Mouse (Mus musculus) forebrain, embryonic 12.5 days (tissue): Measurements from ENCODE around the gene Snx25. TPM values are rescaled to one million over a fixed set of nuclear protein-coding genes. Genes with fewer than 3 reads are reported as not detected.

Experiments
- ATAC-seq: fragments of 200-750 bp; cut with Nextera tagmentation; 2 replicates; pipeline ENCODE4 v1.8.0; 2017; ENCODE audit warnings: moderate TSS enrichment; ENCODE audit not compliant: low FRiP score
- H3K27ac ChIP-seq: fragments of 300-500 bp; sonication (generic); 2 replicates; pipeline ENCODE4 v1.5.1; 2016; ENCODE audit warnings: mild to moderate bottlenecking
- H3K27me3 ChIP-seq: fragments of 300-500 bp; sonication (generic); 2 replicates; pipeline ENCODE4 v1.6.1; 2016; ENCODE audit warnings: mild to moderate bottlenecking
- H3K36me3 ChIP-seq: fragments of 300-500 bp; sonication (generic); replicated peaks from 2 replicates; pipeline ENCODE4 v1.6.1; 2016; ENCODE audit warnings: mild to moderate bottlenecking
- H3K4me1 ChIP-seq: fragments of 300-500 bp; sonication (generic); 2 replicates; pipeline ENCODE4 v1.6.1; 2016
- H3K4me2 ChIP-seq: fragments of 300-500 bp; sonication (generic); 2 replicates; pipeline ENCODE4 v1.6.1; 2016; ENCODE audit warnings: mild to moderate bottlenecking, moderate library complexity
- H3K4me3 ChIP-seq: fragments of 300-500 bp; sonication (generic); replicated peaks from 2 replicates; pipeline ENCODE4 v1.5.1; 2016; ENCODE audit warnings: mild to moderate bottlenecking
- H3K9ac ChIP-seq: fragments of 300-500 bp; sonication (generic); 2 replicates; pipeline ENCODE4 v1.6.1; 2016; ENCODE audit warnings: mild to moderate bottlenecking
- H3K9me3 ChIP-seq: fragments of 300-500 bp; sonication (generic); 2 replicates; pipeline ENCODE4 v1.6.1; 2016
- WGBS: fragments of 180-500 bp; shearing (Covaris S2); methylation state at CpG from one replicate; pipeline ENCODE4 v1.1.7; 2016; 5-methylcytosine and 5-hydroxymethylcytosine counted together
- polyA plus RNA-seq: library from polyadenylated mRNA; unstranded; fragments of >200 nt; fragmentation: Nextera tagmentation; extraction: Ambion mirVana; gene quantifications from 2 replicates; pipeline ENCODE4 v1.2.1, GENCODE M21; 2016

Gene Snx25
- polyA plus RNA-seq, result 4.1 and 4.5 TPM in 2 replicates

DNA sequence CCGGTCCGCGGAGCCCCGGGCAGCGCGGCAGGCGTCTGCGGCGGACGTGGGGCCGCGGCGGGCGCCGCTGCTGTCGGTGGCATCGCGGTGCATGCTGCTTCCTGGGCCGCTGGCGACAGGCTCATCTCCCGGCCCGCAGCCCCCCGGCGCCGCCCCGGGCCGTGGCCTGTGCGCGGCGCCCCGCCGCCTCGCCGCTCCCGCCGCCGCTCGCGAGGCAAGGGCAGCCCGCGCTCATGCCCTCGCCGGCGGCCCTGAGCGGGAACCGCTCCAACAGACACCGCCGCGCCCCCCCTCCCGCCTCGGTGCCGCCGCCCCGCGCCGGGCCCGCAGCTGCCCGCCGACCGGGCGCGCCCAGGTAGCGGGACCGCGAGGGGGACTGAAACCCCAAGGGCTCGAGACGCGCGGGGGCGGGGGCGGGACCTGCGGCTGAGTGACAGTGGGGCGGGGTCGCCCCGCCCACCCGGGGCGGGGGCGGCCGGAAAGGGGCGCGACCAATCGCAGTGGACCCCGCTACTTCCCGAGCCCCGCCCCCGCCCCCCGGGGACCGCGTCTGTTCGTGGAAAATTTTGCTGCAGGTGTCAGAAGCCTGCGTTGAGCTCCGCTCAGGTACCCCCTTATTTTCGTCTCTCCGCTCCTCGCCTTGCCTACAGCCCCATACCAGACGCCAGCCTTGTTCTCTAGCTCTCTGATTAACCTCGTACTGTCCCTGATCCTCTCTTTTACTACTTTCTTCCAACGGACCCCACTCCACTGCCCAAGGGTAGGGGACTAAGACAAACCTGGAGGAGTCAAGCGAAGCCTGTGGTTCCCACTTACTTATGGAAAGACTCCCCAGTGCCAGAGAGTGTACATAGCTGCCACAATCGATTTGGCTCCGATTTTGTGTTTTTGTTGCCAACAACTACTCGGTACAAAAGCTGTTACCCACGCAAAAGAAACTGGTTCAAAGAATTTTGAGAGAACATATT, at the start of gene Snx25:
Gene Snx25, minus strand, starts transcription at position 96 of the 968 bp plus-strand sequence.
- Histone ChIP-seq H3K9ac (peak within 1 kb of the TSS; percentile 86), H3K27me3 (peaks cover 18% of the 10 kb centered on the region), H3K27ac (peak within 1 kb of the TSS; percentile 58), H3K4me2 (peak within 1 kb of the TSS; percentile 93), H3K9me3 (no peaks in the 10 kb centered on the region), H3K4me3 (peak within 1 kb of the TSS; percentile 85), H3K36me3 (no peaks in the 10 kb centered on the region), H3K4me1 (peaks cover 14% of the 10 kb centered on the region)
- ATAC-seq, result peak; percentile 90
- WGBS, result 4% methylated on average over 68 of the region's 103 CpGs

GRCm38 (mm10) chr8:46197673-46198072, 45.7 kb upstream of the Snx25 start:
- WGBS, result 86% methylated on average over 5 of the region's 5 CpGs
- H3K36me3 ChIP-seq, result peaks cover 27% of the 10 kb centered on the region
- H3K9me3 ChIP-seq, result no peaks in the 10 kb centered on the region
- no peak overlapping the region for H3K9ac ChIP-seq
- H3K4me3 ChIP-seq, result no peak overlapping the region
- H3K4me1 ChIP-seq, result no peaks in the 10 kb centered on the region
- ATAC-seq, result no peak
- H3K4me2 ChIP-seq, result no peak overlapping the region
- H3K27ac ChIP-seq, result no peak overlapping the region
- no peaks in the 10 kb centered on the region for H3K27me3 ChIP-seq

- WGBS, result 97% methylated on average over 3 of the region's 3 CpGs
- ATAC-seq, result no peak
Observed at GRCm38 (mm10) chr8:46196877-46197276, 44.9 kb upstream of the Snx25 start.

GRCm38 (mm10) chr8:46193100-46193499, 41.1 kb upstream of the Snx25 start:
- 92% methylated on average over 8 of the region's 8 CpGs for WGBS
- Histone ChIP-seq H3K4me3 (no peak overlapping the region), H3K27me3 (no peaks in the 10 kb centered on the region), H3K27ac (no peak overlapping the region), H3K9me3 (no peaks in the 10 kb centered on the region), H3K4me2 (no peak overlapping the region), H3K36me3 (peaks cover 17% of the 10 kb centered on the region), H3K9ac (no peak overlapping the region), H3K4me1 (no peaks in the 10 kb centered on the region)
- no peak for ATAC-seq

More at GRCm38 (mm10) chr8:46196877-46197276, 44.9 kb upstream of the Snx25 start:
- H3K9ac ChIP-seq, result no peak overlapping the region
- peaks cover 25% of the 10 kb centered on the region for H3K36me3 ChIP-seq
- no peaks in the 10 kb centered on the region for H3K27me3 ChIP-seq
- no peak overlapping the region for H3K27ac ChIP-seq
- H3K9me3 ChIP-seq, result no peaks in the 10 kb centered on the region
- H3K4me3 ChIP-seq, result no peak overlapping the region
- H3K4me1 ChIP-seq, result no peaks in the 10 kb centered on the region
- no peak overlapping the region for H3K4me2 ChIP-seq

GRCm38 (mm10) chr8:46185361-46185760, 33.4 kb upstream of the Snx25 start:
- H3K36me3 ChIP-seq, result no peaks in the 10 kb centered on the region
- no peak for ATAC-seq
- no peak overlapping the region for H3K4me2 ChIP-seq
- 9% methylated on average over 2 of the region's 2 CpGs for WGBS
- H3K4me1 ChIP-seq, result no peaks in the 10 kb centered on the region
- no peaks in the 10 kb centered on the region for H3K9me3 ChIP-seq
- H3K4me3 ChIP-seq, result no peak overlapping the region
- H3K9ac ChIP-seq, result no peak overlapping the region
- no peaks in the 10 kb centered on the region for H3K27me3 ChIP-seq
- H3K27ac ChIP-seq, result no peak overlapping the region

- 97% methylated on average over 7 of the region's 7 CpGs for WGBS
- H3K9me3 ChIP-seq, result no peaks in the 10 kb centered on the region
- no peak overlapping the region for H3K27ac ChIP-seq
- no peak for ATAC-seq
- H3K27me3 ChIP-seq, result no peaks in the 10 kb centered on the region
- H3K4me3 ChIP-seq, result no peak overlapping the region
- H3K36me3 ChIP-seq, result 0 out of 2 replicates have a peak, but pooled peaks cover 3% of the 10 kb centered on the region
- no peak overlapping the region for H3K9ac ChIP-seq
- no peak overlapping the region for H3K4me2 ChIP-seq
- no peaks in the 10 kb centered on the region for H3K4me1 ChIP-seq
Observed at GRCm38 (mm10) chr8:46180136-46180535, 28.2 kb upstream of the Snx25 start.

DNA sequence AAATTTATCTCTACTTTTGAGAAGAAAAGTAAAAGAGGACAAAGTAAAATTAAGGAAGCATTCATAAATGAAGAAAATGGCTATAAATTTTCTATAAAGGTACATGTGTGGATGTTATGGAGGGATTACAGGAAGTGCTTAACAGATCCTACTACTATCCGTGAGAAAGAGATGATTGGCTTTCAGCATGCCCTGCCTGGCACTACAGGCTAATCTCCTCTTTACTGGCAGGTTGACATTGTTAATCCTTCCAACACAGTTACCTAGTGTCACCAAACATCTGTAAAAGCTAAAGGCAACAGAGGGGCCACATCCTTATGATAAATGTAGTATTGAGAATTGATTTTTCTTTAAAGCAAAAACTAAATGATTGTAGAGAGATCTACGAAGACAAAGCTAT, 21.7 kb upstream of the Snx25 start:
- Histone ChIP-seq H3K4me3 (no peak overlapping the region), H3K4me2 (no peak overlapping the region), H3K36me3 (peaks cover 18% of the 10 kb centered on the region), H3K27ac (no peak overlapping the region), H3K9me3 (no peaks in the 10 kb centered on the region), H3K4me1 (no peaks in the 10 kb centered on the region), H3K9ac (no peak overlapping the region), H3K27me3 (no peaks in the 10 kb centered on the region)
- no peak for ATAC-seq
- 71% methylated on average over 2 of the region's 2 CpGs for WGBS

DNA sequence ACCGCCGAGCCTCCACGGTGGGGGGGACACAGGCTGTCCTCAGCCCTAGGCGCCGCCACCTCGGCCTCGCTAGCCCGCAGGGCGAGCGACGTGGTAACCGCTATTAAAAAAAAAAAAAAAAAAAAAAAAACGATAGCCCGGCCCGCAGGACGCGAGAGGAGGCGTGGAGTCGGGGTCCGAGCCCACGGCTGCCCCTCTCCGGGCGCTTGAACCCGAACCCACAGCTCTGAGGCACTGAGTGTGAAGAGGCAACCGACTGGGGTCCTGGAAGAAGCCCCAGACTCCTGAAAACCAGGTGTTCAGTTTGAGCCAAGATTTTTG, 11.9 kb upstream of the Snx25 start:
- H3K36me3 ChIP-seq, result no peaks in the 10 kb centered on the region
- peaks cover 19% of the 10 kb centered on the region for H3K4me1 ChIP-seq
- no peak; the same call in 1 of the 2 replicates for ATAC-seq
- WGBS, result 0% methylated on average over 24 of the region's 25 CpGs
- H3K9me3 ChIP-seq, result no peaks in the 10 kb centered on the region
- peak overlapping the region; percentile 60 for H3K4me3 ChIP-seq
- peak overlapping the region; percentile 70 for H3K4me2 ChIP-seq
- peak overlapping the region; percentile 70 for H3K9ac ChIP-seq
- peak overlapping the region; percentile 87 for H3K27ac ChIP-seq
- no peaks in the 10 kb centered on the region for H3K27me3 ChIP-seq

- peak; percentile 98 for ATAC-seq
- 2% methylated on average over 74 of the region's 77 CpGs for WGBS
- Histone ChIP-seq H3K4me3 (peak overlapping the region; percentile 60), H3K4me2 (peak overlapping the region; percentile 70), H3K36me3 (no peaks in the 10 kb centered on the region), H3K27me3 (no peaks in the 10 kb centered on the region), H3K9me3 (no peaks in the 10 kb centered on the region), H3K4me1 (peaks cover 19% of the 10 kb centered on the region), H3K27ac (peak overlapping the region; percentile 87), H3K9ac (peak overlapping the region; percentile 70)
Observed at GRCm38 (mm10) chr8:46162953-46163869, 11.3 kb upstream of the Snx25 start.

DNA sequence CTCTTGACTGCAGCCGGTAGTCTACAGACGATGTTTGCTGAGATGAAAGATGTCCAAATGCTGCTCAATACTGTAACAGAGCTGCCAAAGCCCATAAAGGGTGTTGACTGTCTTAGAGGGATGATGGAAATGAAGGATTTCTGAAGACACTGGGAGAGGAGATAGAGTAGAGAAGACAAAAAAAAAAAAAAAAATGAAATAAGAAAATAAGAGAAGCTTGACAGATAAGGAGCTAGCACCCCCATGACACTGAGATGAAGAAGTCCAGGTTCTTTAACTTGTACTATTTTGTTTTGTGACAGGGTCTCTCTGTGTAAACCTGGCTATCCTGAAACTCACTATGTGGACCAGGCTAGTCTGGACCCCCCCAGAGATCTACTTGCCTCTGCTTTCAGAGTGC, 1.1 kb upstream of the Snx25 start:
- peaks cover 18% of the 10 kb centered on the region for H3K27me3 ChIP-seq
- WGBS, result 48% methylated on average over 2 of the region's 2 CpGs
- H3K27ac ChIP-seq, result no peak overlapping the region
- no peak for ATAC-seq
- peaks cover 14% of the 10 kb centered on the region for H3K4me1 ChIP-seq
- peak overlapping the region; percentile 93; the same call in 1 of the 2 replicates for H3K4me2 ChIP-seq
- no peaks in the 10 kb centered on the region for H3K36me3 ChIP-seq
- H3K9ac ChIP-seq, result no peak overlapping the region
- peak overlapping the region; percentile 85 for H3K4me3 ChIP-seq
- H3K9me3 ChIP-seq, result no peaks in the 10 kb centered on the region

DNA sequence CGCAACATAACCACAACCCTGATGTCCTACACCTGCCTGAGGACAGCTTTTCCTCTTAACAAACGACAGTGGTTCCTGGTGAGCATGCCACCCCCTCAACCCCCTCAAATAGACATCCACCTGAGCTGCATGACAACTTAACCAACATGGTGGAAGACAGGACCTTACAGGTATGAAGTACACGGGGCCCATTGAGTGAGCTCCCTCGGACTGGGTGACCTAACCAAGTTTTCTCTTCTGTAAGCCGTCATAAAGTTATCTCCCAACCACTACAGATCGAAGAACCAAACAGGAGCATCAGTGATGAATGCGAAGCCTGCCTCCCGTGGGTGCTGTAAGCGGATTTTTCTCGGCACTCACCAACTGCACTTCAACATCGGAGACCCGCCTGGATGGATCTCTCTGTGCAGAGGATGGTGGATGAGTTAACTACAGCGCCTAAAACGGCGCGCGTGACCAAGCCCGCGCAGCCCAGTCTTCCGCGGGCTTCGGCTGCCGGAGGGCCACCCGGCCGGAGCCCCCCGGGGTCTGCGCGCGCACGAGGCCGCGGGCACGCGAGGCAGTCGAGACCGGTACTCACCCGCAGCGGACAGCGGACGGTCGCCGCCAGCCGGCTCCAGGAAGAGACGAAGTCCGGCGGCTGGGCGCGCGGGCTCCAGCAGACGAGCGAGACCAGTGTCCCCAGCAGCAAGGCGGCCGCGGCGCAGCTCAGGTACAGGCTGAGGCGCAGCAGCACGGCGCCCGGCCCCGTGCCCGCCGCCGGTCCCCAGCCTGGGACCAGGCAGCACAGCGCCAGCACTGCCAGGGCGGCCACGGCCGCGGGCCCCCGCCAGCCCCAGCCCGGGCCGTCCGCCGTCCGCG, 527 bp downstream of the Snx25 start, which contains the start of gene Cfap97:
Gene Cfap97, plus strand, starts transcription at position 570 of the 861 bp plus-strand sequence.
- no peaks in the 10 kb centered on the region for H3K36me3 ChIP-seq
- peak within 1 kb of the TSS; percentile 86 for H3K9ac ChIP-seq
- no peaks in the 10 kb centered on the region for H3K9me3 ChIP-seq
- H3K4me2 ChIP-seq, result peak within 1 kb of the TSS; percentile 93
- H3K4me1 ChIP-seq, result peaks cover 14% of the 10 kb centered on the region
- H3K27ac ChIP-seq, result peak within 1 kb of the TSS; percentile 58
- WGBS, result 1% methylated on average over 61 of the region's 75 CpGs
- ATAC-seq, result peak; percentile 86
- peaks cover 18% of the 10 kb centered on the region for H3K27me3 ChIP-seq
- H3K4me3 ChIP-seq, result peak within 1 kb of the TSS; percentile 85
